Mouse (Mus musculus) heart, postnatal 0 days (tissue): ENCODE results near the gene Gm28042.

Source experiments
- CTCF ChIP-seq: IDR thresholded peaks from 2 replicates; pipeline ENCODE4 v1.5.1; 2016; ENCODE audit warnings: antibody characterized with exemption, control low read depth, low read depth
- EP300 ChIP-seq: IDR thresholded peaks from 2 replicates; pipeline ENCODE4 v1.6.1; 2016; ENCODE audit warnings: antibody characterized with exemption, low read depth

DNA sequence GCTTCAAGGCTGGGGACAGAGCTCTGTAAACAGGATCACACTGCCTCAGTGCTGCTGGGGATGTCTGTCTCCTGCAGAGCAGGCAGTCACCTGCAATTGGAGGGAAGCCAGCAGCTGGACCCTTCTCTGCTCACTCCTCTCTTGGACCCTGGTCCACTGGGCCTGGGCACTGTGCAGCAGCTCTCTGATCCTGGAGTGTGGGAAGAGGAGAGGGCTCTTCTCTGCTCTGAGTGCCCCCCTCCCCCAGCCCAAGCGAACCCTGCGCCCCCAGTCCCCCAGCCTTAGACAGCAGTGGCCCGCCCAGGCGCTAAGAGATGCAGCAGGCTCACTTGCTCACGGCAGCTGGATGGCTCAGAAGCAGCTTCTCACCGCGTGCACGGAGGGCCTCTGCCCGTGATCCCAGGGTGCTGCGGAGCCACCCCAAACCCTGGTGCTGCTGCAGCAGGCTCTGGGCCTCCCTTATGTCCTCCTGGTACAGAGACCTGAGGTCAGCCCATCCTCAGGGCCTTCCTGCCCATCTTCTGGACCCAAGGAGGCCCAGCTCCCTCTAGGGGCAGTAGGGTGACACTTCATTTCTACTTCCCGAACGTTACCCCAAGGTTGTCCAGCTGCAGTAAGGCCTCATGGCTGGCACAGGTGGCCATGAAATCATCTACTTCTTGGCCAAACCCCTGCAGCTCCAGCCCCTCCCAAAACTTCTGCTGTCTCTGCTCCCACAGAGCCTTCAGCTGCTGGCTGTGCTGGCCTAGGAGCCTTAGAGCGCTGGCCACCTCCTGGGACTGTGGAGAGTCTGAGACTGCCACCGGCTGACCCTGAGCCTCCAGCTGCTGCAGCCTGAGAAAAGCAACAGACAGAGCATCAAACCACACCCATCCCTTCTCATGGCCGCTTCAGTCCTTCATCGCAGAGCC lies 41.5 kb downstream of the Gm28042 start:
- peak; percentile 81 for TF ChIP-seq CTCF
- no peak for TF ChIP-seq EP300
